Mouse (Mus musculus): ENCODE measurements around the gene Btbd17.

DNA sequence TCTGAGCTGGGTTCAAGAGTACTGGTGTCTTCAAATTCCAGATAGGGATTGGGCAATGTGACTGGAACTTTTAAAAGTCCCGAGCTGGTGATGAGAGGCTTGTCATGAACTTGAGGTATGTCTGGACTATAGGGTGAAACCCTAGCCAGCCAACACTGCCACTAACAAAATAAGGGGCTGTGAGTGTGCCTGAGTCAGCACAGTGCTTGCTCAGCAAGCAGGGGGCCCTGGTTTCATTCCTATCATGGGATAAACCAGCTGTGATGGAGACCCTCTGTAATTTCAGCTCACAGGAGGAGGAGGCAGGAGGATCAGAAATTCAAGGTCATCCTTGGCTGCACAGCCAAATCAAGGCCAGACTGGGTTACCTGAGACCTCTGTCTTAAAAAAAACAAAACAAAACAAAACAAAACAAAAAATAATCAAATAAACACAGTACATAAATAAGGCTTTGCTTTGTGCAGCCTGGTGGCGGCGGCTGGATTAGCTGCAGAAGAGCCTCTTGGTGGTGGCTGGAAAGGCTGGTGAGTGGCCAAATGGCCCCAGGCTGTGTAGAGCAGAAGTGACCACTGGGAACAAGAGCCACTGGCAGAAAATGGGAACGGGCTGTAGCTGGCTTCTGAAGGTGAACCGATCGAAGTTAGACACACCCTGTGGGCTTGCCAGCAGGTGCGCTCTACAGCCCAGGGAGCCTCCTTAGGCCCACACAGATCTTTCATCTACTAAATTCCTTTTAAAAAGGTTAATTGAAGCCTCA, 48.9 kb upstream of the Btbd17 start:
- no peak for TF ChIP-seq POLR2A (IDR thresholded peaks at IDR 0.05; ENCODE audit: insufficient read length, low read depth)
- no peak for TF ChIP-seq SRF (IDR thresholded peaks at IDR 0.05; ENCODE audit: control insufficient read depth, insufficient read length, low read depth)
- TF ChIP-seq MAX (IDR thresholded peaks at IDR 0.05; ENCODE audit: low read depth), result no peak
- no peak for TF ChIP-seq POLR2AphosphoS2 (IDR thresholded peaks at IDR 0.05; ENCODE audit: insufficient read length, low read depth)
- no peak for TF ChIP-seq CEBPB (IDR thresholded peaks at IDR 0.05; ENCODE audit: insufficient read depth, poor library complexity, severe bottlenecking)
- no peak for TF ChIP-seq E2F4 (IDR thresholded peaks at IDR 0.05; ENCODE audit: insufficient read depth)
- no peak for TF ChIP-seq USF1 (IDR thresholded peaks at IDR 0.05; ENCODE audit: low read depth)
- no peak for TF ChIP-seq TCF12 (IDR thresholded peaks at IDR 0.05; ENCODE audit: insufficient read depth, poor library complexity, severe bottlenecking)
- no peak for TF ChIP-seq MYOD1 (IDR thresholded peaks at IDR 0.05; ENCODE audit: control insufficient read depth in 1 of 3, insufficient read length in 2 of 3, low read depth in 2 of 3)
